Mouse (Mus musculus): ENCODE results near the gene Pbx4.
A peak's percentile ranks its signal among the peaks of the same experiment; 100 is the strongest.

Gene Pbx4

DNA sequence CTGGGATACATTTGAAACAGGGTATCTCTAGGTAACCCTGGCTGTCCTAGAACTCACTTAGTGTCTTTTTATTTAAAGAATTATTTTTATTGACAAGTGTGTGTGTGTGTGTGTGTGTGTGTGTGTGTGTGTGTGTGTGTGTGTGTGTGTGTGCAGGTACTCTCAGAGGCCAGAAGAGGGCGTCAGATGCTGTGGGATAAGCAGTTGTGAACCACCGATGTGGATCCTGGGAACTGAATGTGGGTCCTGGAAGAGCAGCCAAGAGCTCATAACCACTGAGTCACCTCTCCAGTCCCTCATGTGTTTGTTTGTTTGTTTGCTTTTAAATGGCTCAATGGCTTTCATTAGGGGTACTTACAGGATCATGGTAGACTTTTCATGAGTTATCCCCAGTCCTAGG, 17.4 kb upstream of the Pbx4 start:
- no peak for DNase-seq

DNA sequence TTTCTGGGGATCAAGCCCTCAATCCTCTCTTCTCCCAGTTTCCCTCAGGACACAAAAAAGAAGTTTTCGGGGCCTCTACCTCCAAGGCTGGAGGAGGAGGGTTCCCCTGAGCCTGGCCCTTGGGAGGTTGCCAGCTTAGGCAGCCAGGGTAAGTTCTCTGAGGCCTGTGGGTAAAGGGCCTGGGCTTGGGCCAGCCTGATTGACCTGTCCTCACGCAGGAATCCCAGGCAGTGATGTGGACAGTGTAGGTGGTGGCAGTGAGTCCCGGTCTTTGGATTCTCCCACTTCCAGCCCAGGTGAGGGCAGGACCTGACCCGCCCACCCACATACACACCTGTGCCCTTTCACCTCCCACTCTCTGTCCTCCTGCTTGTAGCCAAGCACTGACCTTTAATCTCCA, 16.9 kb upstream of the Pbx4 start:
- no peak for DNase-seq

DNA sequence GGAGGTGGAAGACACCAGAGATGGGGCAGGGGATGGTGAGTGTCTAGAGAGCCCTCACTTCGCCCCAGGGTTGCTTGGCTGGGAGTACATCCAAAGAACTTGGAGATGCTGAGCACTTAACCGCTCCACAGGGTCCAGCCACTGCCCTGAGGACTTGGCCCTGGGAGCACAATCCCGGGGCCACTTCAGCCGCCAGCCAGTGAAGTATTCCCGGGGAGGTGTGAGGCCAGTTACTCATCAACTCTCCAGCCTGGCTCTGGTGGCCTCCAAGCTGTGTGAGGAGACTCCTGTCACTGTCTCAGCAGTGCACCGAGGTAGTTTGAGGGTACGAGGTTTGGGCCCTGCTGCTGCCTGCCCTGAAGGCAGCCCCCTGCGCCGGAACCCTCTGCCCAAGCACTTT, 11.8 kb upstream of the Pbx4 start:
- no peak for DNase-seq

GRCm38 (mm10) chr8:69821971-69822385, 10.3 kb upstream of the Pbx4 start:
- peak; percentile 34 for DNase-seq

- DNase-seq: peak; percentile 79
Measured at GRCm38 (mm10) chr8:69822386-69823191, 9.7 kb upstream of the Pbx4 start, which contains the start of gene Lpar2. Gene Lpar2, plus strand, starts transcription at chr8:69822429.

DNA sequence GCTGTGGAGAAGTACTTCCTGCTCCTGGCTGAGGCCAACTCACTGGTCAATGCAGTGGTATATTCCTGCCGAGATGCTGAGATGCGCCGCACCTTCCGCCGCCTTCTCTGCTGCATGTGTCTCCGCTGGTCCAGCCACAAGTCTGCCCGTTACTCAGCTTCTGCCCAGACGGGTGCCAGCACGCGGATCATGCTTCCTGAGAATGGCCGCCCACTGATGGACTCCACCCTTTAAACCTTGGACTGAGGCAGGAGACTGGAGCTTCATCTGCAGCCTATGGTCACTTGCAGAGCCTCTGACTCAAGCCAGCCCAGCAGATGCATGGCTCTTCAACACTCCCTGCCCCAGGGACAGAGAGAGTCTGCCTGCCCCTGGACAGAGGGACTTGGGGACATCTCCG, 5.9 kb upstream of the Pbx4 start:
- DNase-seq: no peak

DNA sequence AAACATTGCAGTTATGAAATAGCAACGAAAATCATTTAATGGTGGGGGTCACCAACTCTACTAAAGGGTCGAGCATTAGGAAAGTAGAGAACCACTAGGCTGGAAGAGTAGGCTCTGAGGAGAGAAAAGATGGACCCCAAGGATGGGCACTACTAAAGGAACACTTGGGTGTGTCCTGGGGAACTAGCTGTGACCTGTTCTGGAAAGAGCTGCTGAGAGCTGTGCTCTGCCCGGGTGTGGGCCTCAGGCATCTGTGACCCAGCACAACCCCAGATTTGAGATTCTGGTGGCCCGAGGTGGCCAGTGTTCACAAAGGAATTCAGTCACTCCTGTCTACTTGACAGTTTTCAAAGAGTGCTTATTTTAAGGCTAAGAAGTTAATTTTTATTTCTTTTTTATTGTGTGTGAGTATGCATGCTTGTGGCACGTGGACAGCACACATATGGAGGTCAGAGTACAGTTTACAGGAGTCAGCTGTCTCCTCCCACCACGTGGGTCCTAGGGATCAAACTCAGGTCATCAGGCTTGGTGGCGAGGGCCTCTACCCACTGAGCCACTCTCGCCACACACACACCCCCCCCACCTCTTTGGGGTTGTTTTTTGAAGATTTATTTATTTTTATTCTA, 4.9 kb downstream of the Pbx4 start:
- DNase-seq: no peak

DNA sequence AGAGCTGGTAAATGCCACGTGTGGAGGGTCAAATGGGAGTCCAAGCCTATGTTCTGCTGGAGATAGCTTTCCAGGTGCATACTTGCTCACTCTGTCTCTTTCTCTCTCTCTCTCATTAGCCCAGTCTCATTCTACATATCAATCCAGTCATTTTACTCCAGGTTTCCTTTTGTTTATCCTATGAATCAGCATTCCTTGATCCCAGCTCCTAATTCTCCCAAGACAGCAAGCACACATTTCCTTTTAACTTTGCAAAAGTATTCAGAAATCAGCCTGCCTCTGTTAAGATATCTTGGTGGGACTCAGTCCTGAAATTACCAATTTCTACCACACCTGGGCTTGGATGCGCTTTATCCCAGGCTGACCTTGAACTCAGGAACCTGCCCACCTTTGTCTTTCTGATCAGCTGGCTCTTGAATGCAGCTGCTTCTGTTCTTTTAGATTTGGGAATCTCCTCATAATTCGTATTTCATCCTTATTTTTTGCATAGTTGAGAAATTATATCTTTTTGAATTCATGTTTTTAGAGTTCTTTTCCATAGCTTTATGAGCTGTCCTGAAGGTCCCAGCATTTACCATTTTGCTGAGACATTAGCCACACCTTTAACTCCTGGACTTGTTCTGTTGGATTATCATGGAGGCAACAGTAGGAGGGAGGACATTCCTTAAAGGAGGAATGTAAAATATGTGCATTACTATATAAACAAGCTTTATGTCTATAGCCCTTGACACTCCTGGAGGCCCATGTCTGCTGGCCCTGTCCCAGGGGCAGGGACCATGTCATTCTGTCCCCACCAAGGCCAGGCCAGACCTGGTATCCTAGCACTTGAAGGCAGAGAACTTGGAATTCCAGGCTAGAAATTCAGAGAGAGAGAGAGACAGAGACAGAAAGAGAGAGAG, 15.1 kb downstream of the Pbx4 start:
- DNase-seq: no peak

DNA sequence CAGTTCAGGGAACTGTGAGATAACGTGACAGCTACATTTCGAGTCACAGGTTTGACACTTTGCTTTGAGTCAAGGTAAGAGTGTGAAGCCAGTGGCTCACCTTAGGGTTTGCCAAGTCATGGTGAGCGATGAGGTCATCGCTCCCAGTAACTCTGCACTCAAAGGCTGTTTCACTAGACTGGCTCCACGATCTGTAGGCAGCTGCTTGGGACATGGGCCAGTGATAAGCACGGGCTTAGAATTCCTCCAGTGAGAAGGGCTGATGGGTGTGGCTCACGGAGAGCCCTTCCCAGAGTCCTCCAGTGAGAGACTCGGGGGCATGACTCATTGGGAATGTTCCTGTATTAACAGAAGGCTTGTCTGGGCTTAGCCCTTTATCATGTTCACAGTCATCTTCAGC, 16.7 kb downstream of the Pbx4 start:
- DNase-seq: no peak

DNA sequence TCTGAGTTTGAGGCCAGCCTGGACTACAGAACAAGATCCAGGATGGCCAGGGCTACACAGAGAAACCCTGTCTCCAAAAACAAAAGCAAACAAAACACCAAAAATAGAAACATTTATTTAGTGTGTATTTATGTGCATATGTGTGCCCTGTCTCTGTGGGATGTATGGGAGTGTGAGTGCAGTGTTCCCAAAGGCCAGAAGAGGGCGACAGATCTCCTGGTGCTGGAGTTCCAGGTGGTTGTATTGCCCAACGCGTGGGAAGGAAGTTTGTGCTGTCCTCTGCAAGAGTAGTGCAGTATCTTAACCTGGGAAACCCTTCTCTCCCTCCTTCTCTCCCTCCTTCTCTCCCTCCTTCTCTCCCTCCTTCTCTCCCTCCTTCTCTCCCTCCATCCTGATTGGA, 17.6 kb downstream of the Pbx4 start:
- DNase-seq: peak; percentile 22

- DNase-seq: no peak
Measured at GRCm38 (mm10) chr8:69850926-69851506, 18.7 kb downstream of the Pbx4 start.

DNA sequence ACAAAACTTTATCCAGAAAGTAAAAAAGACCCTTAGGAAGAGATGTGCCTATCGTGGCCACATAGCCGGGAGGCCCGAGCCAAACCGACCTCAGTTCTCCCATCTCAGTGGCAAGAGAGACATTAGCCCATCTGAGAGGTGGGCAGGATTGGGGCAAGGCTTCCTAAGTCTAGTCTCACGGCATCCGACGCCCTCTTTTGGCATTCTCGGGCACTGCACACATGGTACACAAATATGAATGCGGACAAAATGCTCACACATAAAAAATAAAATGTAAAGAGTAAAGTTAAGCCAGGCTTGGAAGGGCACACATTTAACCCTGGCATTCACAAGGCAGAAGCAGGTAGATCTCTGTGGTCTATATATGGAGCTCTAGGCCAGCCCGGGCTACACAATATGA, 21.6 kb downstream of the Pbx4 start:
- no peak for DNase-seq

- DNase-seq: no peak
Measured at GRCm38 (mm10) chr8:69860807-69861206, 28.5 kb downstream of the Pbx4 start.

- no peak for DNase-seq
Measured at GRCm38 (mm10) chr8:69861251-69861650, 29.0 kb downstream of the Pbx4 start.

- no peak for DNase-seq
Measured at GRCm38 (mm10) chr8:69863387-69864020, 31.2 kb downstream of the Pbx4 start.

- no peak for DNase-seq
Measured at GRCm38 (mm10) chr8:69864180-69864579, 31.9 kb downstream of the Pbx4 start.

DNA sequence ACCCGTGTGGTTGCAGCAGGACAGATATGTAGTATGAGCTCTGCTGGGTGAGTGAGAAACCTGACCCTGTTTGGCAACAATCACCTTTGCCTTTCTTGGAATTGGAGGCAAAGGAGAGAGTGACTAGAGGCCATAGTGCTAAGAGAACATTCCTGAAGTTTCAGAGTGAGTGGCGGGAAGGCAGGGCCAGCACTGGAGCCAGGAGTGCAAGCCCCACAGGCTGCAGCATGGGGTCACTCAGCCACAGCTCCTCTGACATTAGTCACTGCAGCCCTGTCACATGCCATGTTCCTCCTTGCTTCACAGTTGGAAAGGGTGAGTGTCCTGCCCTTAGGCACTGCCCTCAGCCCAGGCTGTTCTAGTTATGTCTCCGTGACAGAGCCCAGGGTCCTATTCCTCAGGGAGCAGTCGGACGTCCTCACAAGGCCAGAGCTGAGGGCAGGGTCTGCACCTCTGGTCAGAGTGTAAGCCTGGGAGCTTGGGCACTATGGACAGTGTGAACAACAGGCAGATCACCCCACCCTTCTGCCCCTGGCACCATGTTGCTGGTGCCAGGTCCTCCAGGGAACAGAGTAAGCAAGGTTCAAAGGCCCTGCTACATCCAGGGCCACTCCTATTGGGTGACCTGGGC, 35.5 kb downstream of the Pbx4 start:
- no peak for DNase-seq

DNA sequence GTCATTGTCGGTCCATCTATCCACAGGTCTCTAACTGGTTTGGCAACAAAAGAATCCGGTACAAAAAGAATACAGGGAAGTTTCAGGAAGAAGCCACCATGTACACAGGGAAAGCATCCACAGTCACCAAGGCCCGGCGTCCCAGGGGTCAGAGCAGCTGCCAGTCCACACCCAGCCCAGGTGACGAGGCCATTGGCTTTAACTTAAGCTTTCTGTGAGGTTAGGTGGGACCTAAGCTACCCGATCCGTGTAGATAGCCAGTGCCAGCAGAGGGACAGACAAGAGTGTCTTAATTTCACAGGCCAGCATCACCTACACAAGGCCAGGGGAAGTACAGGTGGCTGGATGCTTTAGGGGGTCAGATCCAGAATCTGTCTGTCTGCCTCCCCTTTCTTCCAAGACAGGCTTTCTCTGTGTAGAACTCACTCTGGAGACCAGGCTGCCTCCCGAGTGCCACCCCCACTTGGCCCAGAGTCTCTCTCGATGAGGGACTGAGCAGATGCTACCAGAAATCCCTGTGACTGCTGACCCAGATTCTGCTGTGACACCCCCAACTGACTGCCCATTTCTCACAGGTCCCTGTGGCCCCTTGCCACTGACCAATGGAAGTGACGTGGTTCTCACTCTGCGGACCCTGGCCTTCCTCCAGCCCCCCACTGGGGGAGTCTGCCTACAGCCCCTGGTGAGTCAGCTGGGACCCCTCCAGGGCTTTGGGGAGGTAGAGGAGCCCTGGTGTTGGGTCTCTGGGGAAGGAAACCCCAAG, 37.9 kb downstream of the Pbx4 start:
- DNase-seq: no peak

- DNase-seq: no peak
Measured at GRCm38 (mm10) chr8:69870907-69871306, 38.6 kb downstream of the Pbx4 start.

DNA sequence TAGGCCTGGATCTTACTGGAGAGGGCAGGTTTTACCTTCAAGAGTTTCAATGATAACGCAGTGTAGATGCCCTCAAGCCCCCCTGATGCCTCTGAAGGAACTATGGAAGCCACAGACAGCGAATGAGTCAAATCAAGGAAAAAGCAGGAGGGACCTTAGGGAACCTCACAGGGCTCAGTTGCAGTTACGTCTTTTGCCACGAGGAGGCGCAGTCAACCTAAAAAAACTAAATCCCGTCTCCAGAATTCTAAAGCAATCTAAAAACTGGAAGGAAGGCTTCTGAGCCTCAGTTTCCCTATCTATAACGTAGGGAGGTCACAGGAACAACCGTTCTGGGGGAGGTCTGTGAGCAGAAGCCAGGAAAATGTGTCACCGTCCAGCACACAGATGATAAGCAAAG, 41.9 kb downstream of the Pbx4 start:
- DNase-seq: peak; percentile 52

DNA sequence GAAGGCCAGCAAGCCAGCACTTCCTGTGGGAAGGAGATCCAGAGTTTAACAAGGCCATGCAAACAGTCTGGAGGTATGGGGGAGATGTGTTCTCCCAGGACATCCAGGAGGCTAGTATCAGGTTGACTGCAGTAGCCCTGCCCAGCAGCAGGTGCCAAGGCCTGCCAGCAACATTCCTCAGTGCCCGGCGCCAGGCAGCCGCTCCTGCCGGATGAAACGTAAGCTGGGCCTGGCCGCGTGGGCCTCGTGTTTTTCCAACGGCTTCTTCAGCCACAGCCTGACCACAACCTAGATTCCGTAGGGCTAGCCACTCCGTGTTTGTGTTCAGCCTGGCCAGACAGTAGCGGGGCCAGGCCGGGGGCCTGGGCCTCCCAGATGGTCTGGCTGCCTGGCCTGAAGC, 42.4 kb downstream of the Pbx4 start:
- no peak for DNase-seq
